Mouse (Mus musculus) midbrain, embryonic 16.5 days (tissue): ENCODE measurements around the gene Gm10563. TPM values are rescaled to one million over a fixed set of nuclear protein-coding genes. Genes with fewer than 3 reads are reported as not detected.
"Not testable (repeated sequence)": the region's sequence is repeated elsewhere in the genome, so short reads cannot be mapped to it uniquely, and the experiment has no call there.

Experiments
- ATAC-seq: fragments of 200-750 bp; cut with Nextera tagmentation; 2 replicates; pipeline ENCODE4 v1.8.0; 2017; ENCODE audit warnings: moderate TSS enrichment
- H3K27ac ChIP-seq: fragments of 300-500 bp; sonication (generic); 2 replicates; pipeline ENCODE4 v1.5.1; 2014; ENCODE audit warnings: mild to moderate bottlenecking, low read length, mixed read lengths
- H3K27me3 ChIP-seq: fragments of 300-500 bp; sonication (generic); 2 replicates; pipeline ENCODE4 v1.6.1; 2014; ENCODE audit warnings: low read depth, low read length, mixed read lengths; ENCODE audit not compliant: control insufficient read depth, insufficient read depth
- H3K36me3 ChIP-seq: fragments of 300-500 bp; sonication (generic); 2 replicates; pipeline ENCODE4 v1.6.1; 2014; ENCODE audit warnings: mild to moderate bottlenecking, low read length, moderate library complexity, mixed read lengths; ENCODE audit not compliant: control insufficient read depth, insufficient read depth
- H3K4me1 ChIP-seq: fragments of 300-500 bp; sonication (generic); 2 replicates; pipeline ENCODE4 v1.6.1; 2014; ENCODE audit warnings: mild to moderate bottlenecking, low read length, mixed read lengths; ENCODE audit not compliant: control insufficient read depth, insufficient read depth
- H3K4me2 ChIP-seq: fragments of 300-500 bp; sonication (generic); 2 replicates; pipeline ENCODE4 v1.6.1; 2014; ENCODE audit warnings: mild to moderate bottlenecking, low read length, mixed read lengths
- H3K4me3 ChIP-seq: fragments of 300-500 bp; sonication (generic); 2 replicates; pipeline ENCODE4 v1.5.1; 2014; ENCODE audit warnings: low read depth, mild to moderate bottlenecking, low read length, moderate library complexity, mixed read lengths
- H3K9ac ChIP-seq: fragments of 300-500 bp; sonication (generic); 2 replicates; pipeline ENCODE4 v1.6.1; 2014; ENCODE audit warnings: low read depth, low read length, mixed read lengths
- H3K9me3 ChIP-seq: fragments of 300-500 bp; sonication (generic); replicated peaks from 2 replicates; pipeline ENCODE4 v1.6.1; 2014; ENCODE audit warnings: mild to moderate bottlenecking, low read length, mixed read lengths; ENCODE audit not compliant: control insufficient read depth, poor library complexity, severe bottlenecking
- WGBS: fragments of 180-500 bp; shearing (Covaris S2); extraction: QIAGEN DNeasy Blood & Tissue Kit; methylation state at CpG from one replicate; pipeline ENCODE4 v1.1.7; 2014; 5-methylcytosine and 5-hydroxymethylcytosine counted together
- polyA plus RNA-seq: library from polyadenylated mRNA; unstranded; fragments of >200 nt; fragmentation: Nextera tagmentation; extraction: Ambion mirVana; gene quantifications from 2 replicates; pipeline ENCODE4 v1.2.1, GENCODE M21; 2015

The Gm10563 gene
- polyA plus RNA-seq = not detected in 2 replicates

DNA sequence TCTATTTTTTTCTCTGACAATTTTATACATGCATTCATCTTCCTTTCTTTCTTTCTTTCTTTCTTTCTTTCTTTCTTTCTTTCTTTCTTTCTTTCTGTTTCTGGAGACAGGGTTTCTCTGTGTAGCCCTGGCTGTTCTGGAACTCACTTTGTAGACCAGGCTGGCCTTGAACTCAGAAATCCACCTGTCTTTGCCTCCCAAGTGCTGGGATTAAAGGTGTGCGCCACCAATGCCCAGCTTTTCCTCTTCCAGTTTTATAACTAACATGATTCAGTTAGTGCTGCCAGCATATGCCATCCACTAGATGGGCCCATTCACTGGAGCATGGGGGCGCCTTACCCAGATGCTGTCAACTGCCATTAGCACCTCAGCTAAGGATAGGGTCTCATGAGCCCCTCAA, at the start of gene Gm10563:
Gene Gm10563, minus strand, starts transcription at position 101 of the 400 bp plus-strand sequence.
- H3K4me3 ChIP-seq = not testable (repeated sequence)
- H3K36me3 ChIP-seq = peaks cover 49% of the 10 kb centered on the region

DNA sequence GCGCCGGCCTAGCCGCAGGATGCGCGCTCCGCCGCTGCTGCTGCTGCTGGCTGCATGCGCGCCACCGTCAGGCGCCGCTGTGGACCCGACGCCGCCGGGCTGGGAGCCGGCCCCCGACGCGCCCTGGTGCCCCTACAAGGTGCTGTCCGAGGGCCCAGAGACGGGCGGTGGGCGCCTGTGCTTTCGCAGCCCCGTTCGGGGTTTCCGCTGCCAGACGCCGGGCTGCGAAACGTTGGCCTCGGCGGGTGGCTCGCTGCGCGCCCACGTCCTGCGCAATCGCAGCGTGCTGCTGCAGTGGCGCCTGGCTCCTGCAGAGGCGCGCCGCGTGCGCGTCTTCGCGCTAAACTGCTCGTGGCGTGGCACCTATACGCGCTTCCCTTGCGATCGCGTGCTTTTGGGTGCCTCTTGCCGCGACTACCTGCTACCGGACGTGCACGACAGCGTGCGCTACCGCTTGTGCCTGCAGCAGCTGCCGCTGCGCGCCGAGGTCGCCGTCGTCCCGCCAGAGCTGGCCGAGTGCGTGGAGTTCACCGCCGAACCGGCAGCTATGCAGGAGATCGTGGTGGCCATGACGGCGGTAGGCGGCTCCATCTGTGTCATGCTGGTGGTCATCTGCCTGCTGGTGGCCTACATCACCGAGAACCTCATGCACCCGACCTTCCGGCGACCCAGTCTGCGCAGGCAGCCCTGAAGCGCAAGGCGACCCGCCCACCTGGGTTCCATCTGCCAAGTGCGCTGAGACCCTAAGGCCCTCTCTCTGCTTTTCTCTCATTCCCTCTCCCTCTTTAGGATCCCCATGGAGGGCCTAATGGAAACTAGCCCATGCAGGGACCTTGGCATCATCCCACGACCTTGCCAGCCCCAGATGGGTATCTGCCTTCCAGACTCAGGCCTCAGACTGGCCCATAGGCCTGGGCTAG, 49.5 kb upstream of the Gm10563 start:
- H3K27me3 ChIP-seq = no peaks in the 10 kb centered on the region
- 1% methylated on average over 89 of the region's 92 CpGs for WGBS
- H3K4me3 ChIP-seq = peak overlapping the region; percentile 71
- H3K27ac ChIP-seq = peak overlapping the region; percentile 98
- peaks cover 22% of the 10 kb centered on the region for H3K4me1 ChIP-seq
- H3K4me2 ChIP-seq = peak overlapping the region; percentile 74
- peak; percentile 89 for ATAC-seq
- H3K9ac ChIP-seq = peak overlapping the region; percentile 82
- no peaks in the 10 kb centered on the region for H3K36me3 ChIP-seq
- no peaks in the 10 kb centered on the region for H3K9me3 ChIP-seq

More for the DNA sequence above, at the start of gene Gm10563:
- not testable (repeated sequence) for H3K4me1 ChIP-seq, ATAC-seq, H3K27ac ChIP-seq, H3K4me2 ChIP-seq, H3K27me3 ChIP-seq, H3K9me3 ChIP-seq, H3K9ac ChIP-seq
- 100% methylated on average over 2 of the region's 2 CpGs for WGBS

DNA sequence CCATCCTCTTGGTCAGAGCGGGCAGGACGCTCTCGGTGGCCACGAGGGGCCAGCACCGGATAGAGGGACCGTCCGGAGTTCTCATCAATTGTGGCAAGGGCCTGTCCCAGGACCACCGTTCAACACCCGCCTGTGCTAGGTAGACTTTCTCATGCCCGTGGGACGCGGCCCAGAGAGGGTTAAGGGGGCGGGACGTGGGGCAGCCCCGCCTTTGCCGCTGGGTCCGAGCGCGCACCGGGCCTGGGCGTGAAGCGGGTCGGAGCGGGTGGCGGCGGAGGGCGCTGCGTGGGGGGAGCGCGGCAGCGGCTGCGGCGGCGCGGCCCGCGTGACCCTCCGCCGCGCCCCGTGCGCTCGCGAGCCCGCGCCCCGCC, 48.9 kb upstream of the Gm10563 start, which contains the start of gene Fndc10:
Gene Fndc10, plus strand, starts transcription at position 232 of the 371 bp plus-strand sequence.
- H3K27me3 ChIP-seq = no peaks in the 10 kb centered on the region
- no peaks in the 10 kb centered on the region for H3K36me3 ChIP-seq
- peak within 1 kb of the TSS; percentile 82 for H3K9ac ChIP-seq
- peak within 1 kb of the TSS; percentile 71 for H3K4me3 ChIP-seq
- no peaks in the 10 kb centered on the region for H3K9me3 ChIP-seq
- WGBS = under 1% methylated on average over 23 of the region's 47 CpGs
- peak within 1 kb of the TSS; percentile 74 for H3K4me2 ChIP-seq
- H3K27ac ChIP-seq = peak within 1 kb of the TSS; percentile 98
- H3K4me1 ChIP-seq = peaks cover 22% of the 10 kb centered on the region
- ATAC-seq = peak; percentile 92

GRCm38 (mm10) chr4:155692421-155692820, 47.2 kb upstream of the Gm10563 start:
- no peaks in the 10 kb centered on the region for H3K36me3 ChIP-seq
- no peak overlapping the region for H3K4me2 ChIP-seq
- H3K27me3 ChIP-seq = no peaks in the 10 kb centered on the region
- ATAC-seq = no peak
- H3K27ac ChIP-seq = no peak overlapping the region
- over 99% methylated on average over 3 of the region's 3 CpGs for WGBS
- peaks cover 22% of the 10 kb centered on the region for H3K4me1 ChIP-seq
- H3K4me3 ChIP-seq = no peak overlapping the region
- H3K9me3 ChIP-seq = no peaks in the 10 kb centered on the region
- no peak overlapping the region for H3K9ac ChIP-seq

DNA sequence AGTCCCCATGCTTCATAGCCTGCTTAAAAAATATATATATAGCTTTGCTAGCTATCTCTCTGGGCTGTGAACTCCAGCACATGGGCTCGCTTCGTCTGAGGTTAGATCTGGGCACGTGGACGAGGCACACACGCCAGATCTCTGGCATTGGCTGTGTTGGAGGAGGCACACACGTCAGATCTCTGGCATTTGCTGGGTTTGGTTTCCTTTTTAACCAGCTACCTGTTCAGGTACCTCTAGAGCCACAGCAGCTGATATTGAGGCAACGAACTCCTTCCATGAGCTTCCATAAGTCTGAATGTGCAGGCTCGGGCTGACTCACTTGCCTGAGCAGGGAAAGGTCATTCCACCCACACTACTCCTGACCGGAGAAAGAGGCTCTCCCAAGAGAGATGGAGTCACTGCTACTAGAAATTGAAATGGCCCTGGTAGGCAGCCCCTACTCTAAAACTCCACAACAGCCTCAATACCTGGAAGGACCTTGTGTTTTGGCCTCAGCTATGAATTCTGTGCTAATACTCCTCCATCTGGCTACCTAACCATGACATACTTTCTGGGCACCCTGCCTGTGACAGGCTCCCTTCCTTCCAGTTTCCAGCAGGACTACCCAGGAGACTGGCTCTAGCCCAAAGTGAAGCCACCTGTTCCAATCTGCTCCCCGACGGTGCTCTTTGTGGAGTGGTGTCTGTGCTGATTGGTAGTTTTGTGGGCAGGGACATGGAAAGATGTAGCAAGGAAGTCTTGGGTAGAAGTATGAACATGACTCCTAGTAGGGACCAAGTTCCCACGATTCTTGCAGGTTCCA, 45.6 kb upstream of the Gm10563 start:
- no peak for ATAC-seq
- no peak overlapping the region for H3K4me2 ChIP-seq
- WGBS = 85% methylated on average over 12 of the region's 12 CpGs
- peaks cover 11% of the 10 kb centered on the region for H3K4me1 ChIP-seq
- H3K9me3 ChIP-seq = no peaks in the 10 kb centered on the region
- no peak overlapping the region for H3K27ac ChIP-seq
- no peaks in the 10 kb centered on the region for H3K27me3 ChIP-seq
- H3K9ac ChIP-seq = no peak overlapping the region
- H3K36me3 ChIP-seq = no peaks in the 10 kb centered on the region
- H3K4me3 ChIP-seq = no peak overlapping the region

DNA sequence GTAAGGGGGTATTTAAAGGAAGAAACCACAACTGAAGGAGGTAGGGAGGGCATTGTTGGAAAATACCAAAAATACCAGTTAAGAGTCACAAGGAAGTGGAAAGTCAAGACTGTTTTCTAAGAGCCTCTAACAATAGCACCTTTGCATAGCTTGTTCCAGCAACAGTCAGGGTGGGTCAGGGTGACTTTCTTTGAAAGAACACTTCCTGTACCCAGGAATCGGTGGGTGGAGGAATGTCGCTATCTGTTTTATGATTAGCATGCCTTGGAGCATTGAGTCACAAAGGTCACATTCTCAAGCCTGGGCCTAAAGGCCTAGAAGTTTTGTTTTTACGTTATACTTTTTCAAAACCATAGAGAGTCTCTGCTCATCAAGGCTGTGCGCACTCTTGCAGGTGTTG, 42.6 kb upstream of the Gm10563 start:
- H3K4me2 ChIP-seq, H3K27me3 ChIP-seq, H3K4me1 ChIP-seq, H3K4me3 ChIP-seq, H3K9ac ChIP-seq, H3K9me3 ChIP-seq, ATAC-seq, H3K27ac ChIP-seq, H3K36me3 ChIP-seq: not testable (repeated sequence)
- WGBS = 87% methylated on average over 4 of the region's 4 CpGs

DNA sequence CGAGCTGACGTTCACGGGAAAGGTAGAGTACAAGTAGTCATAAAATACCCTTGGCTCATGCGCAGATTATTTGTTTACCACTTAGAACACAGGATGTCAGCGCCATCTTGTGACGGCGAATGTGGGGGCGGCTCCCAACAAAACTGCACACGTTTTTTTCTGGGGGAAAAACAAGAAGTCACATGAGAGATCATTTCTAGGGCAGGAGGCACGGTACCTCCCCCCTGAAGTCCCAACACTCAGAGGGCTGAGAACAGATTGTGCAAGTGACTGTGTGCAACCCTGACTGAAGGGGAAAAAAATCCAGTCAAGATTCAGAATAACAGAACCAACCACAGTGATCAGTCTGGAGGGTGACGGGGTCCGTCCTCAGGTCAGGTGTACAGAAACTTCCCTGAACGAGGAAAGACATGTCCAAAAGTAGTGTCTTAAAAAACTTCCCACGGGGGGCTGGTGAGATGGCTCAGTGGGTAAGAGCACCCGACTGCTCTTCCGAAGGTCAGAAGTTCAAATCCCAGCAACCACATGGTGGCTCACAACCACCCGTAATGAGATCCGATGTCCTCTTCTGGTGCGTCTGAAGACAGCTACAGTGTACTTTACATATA, 38.6 kb upstream of the Gm10563 start:
- not testable (repeated sequence) for H3K4me2 ChIP-seq, H3K4me3 ChIP-seq, ATAC-seq, H3K36me3 ChIP-seq, H3K27ac ChIP-seq, H3K4me1 ChIP-seq, H3K27me3 ChIP-seq, H3K9ac ChIP-seq, H3K9me3 ChIP-seq
- 89% methylated on average over 15 of the region's 19 CpGs for WGBS

DNA sequence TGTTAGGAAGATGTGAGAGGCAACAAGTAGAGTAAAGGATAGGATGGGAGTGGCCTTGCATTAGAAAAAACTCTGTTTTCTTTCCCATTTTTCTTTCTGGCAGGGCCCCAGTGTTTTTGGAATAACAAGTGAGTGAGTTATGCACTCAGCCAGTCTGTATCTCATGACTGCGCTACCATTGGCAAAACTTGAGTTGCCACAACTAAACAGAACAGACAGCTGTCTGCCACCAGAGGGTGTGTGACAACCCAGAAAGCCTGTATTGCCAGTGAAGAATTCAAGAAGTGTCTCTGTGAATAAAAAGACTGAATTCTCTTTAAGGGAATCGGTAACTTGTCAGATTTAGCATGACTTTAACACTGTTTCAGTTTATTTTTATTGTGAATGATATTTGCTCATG, 30.8 kb upstream of the Gm10563 start:
- ATAC-seq = no peak
- WGBS = 83% methylated on average over 2 of the region's 2 CpGs
- H3K4me3 ChIP-seq = no peak overlapping the region

More for the DNA sequence above, 30.8 kb upstream of the Gm10563 start:
- Histone ChIP-seq H3K9ac (no peak overlapping the region), H3K36me3 (no peaks in the 10 kb centered on the region), H3K27ac (no peak overlapping the region), H3K9me3 (no peaks in the 10 kb centered on the region), H3K4me2 (no peak overlapping the region), H3K4me1 (no peaks in the 10 kb centered on the region), H3K27me3 (no peaks in the 10 kb centered on the region)
